Mouse (Mus musculus) heart, adult 2 months (tissue): ENCODE measurements around the gene Cd99l2.
A peak's percentile ranks its signal among the peaks of the same experiment; 100 is the strongest.

ENCODE experiments used
- CTCF ChIP-seq: fragments of 200-600 bp; IDR thresholded peaks from 2 replicates; pipeline ENCODE4 v1.8.1; 2022; ENCODE audit warnings: antibody characterized with exemption, mild to moderate bottlenecking, moderate library complexity
- POLR2A ChIP-seq: fragments of 200-500 bp; IDR thresholded peaks from 2 replicates; pipeline ENCODE4 v1.6.1; 2011; ENCODE audit warnings: mild to moderate bottlenecking, low read depth, low read length, control low read depth; ENCODE audit not compliant: insufficient read depth

DNA sequence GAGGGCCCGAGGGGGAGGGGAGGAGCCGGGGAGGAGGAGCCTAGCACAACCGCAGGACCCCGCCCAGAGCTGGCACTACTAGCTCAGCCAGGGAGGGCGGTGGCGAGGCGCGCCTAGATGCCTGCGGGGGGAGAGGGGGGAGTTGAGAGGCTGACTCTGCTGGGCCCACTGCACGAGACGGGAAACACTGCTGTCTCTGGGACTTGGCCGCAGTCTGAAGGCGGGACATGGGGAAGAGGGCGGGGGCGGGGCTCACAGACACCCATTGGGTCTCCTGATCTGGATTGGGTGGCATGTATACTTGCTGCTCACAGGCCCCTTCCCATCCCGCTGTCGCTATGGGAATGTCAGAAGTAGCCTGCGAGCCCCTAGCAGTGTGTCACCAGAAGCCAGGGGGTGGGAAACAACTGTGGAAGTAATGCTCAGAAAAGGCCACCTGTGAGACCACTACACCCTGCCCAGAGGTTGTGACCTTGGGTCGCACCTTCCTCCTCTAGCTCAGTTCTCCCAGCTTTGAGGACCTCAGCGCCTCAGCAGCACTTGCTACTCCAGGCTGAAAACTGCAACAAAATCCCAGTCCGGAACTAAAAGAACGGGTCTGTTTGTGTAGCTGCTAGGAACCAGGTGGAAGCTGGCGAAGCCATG lies at the start of gene Cd99l2:
- TF ChIP-seq CTCF, result peak; percentile 22; the same call in 1 of the 2 replicates
- 0 out of 2 replicates have a peak, but pooled peaks have one; percentile 42 for TF ChIP-seq POLR2A
